Mouse (Mus musculus) stomach, postnatal 0 days (tissue): ENCODE measurements around the gene Fads3.

Experiments
- CTCF ChIP-seq: IDR thresholded peaks from 2 replicates; pipeline ENCODE4 v1.5.1; 2016; ENCODE audit warnings: antibody characterized with exemption, low read depth, mild to moderate bottlenecking, moderate library complexity
- EP300 ChIP-seq: optimal IDR thresholded peaks from 2 replicates; pipeline ENCODE3; 2016; ENCODE audit warnings: antibody characterized with exemption

GRCm38 (mm10) chr19:10018527-10018818 is 22.9 kb upstream of the Fads3 start:
- no peak for TF ChIP-seq CTCF
- TF ChIP-seq EP300, result no peak
